Mouse (Mus musculus) intestine, embryonic 14.5 days (tissue): ENCODE results near the gene Apip. TPM values are rescaled to one million over a fixed set of nuclear protein-coding genes. Genes with fewer than 3 reads are reported as not detected.

ENCODE experiments used
- ATAC-seq: fragments of 200-750 bp; cut with Nextera tagmentation; replicated peaks from 2 replicates; pipeline ENCODE4 v1.8.0; 2017; ENCODE audit warnings: low read depth, moderate number of reproducible peaks, moderate TSS enrichment, moderate library complexity; ENCODE audit not compliant: low FRiP score, low TSS enrichment
- DNase-seq: peaks from one replicate; pipeline ENCODE4 v3.0.0-alpha.2; 2018; ENCODE audit warnings: low spot score
- H3K27ac ChIP-seq: fragments of 300-500 bp; sonication (generic); 2 replicates; pipeline ENCODE4 v1.5.1; 2014; ENCODE audit warnings: low read depth, mild to moderate bottlenecking, control low read depth
- H3K27me3 ChIP-seq: fragments of 300-500 bp; sonication (generic); replicated peaks from 2 replicates; pipeline ENCODE4 v1.6.1; 2014; ENCODE audit warnings: low read length, control low read depth; ENCODE audit not compliant: control insufficient read depth, insufficient read depth
- H3K36me3 ChIP-seq: fragments of 300-500 bp; sonication (generic); 2 replicates; pipeline ENCODE4 v1.6.1; 2014; ENCODE audit warnings: low read length, control low read depth; ENCODE audit not compliant: control insufficient read depth, insufficient read depth
- H3K4me1 ChIP-seq: fragments of 300-500 bp; sonication (generic); replicated peaks from 2 replicates; pipeline ENCODE4 v1.6.1; 2014; ENCODE audit warnings: low read length, control low read depth, mixed read lengths; ENCODE audit not compliant: control insufficient read depth, insufficient read depth
- H3K4me2 ChIP-seq: fragments of 300-500 bp; sonication (generic); 2 replicates; pipeline ENCODE4 v1.6.1; 2014; ENCODE audit warnings: low read length
- H3K4me3 ChIP-seq: fragments of 300-500 bp; sonication (generic); 2 replicates; pipeline ENCODE4 v1.5.1; 2014; ENCODE audit warnings: low read depth, low read length, control low read depth, mixed read lengths
- H3K9ac ChIP-seq: fragments of 300-500 bp; sonication (generic); 2 replicates; pipeline ENCODE4 v1.6.1; 2014; ENCODE audit warnings: mild to moderate bottlenecking, low read length
- H3K9me3 ChIP-seq: fragments of 300-500 bp; sonication (generic); 2 replicates; pipeline ENCODE4 v1.6.1; 2016; ENCODE audit warnings: low read length, control low read depth; ENCODE audit not compliant: control insufficient read depth
- WGBS: fragments of 180-500 bp; shearing (Covaris S2); extraction: QIAGEN DNeasy Blood & Tissue Kit; methylation state at CpG from one replicate; pipeline ENCODE4 v1.1.7; 2014; 5-methylcytosine and 5-hydroxymethylcytosine counted together
- polyA plus RNA-seq: library from polyadenylated mRNA; unstranded; fragments of >200 nt; fragmentation: Nextera tagmentation; extraction: Ambion mirVana; gene quantifications from 2 replicates; pipeline ENCODE4 v1.2.1, GENCODE M21; 2014

Apip gene
- polyA plus RNA-seq, 1 experiment from 2014 or later = 69.7 TPM

- Histone ChIP-seq H3K9me3 (no peaks in the 10 kb centered on the region), H3K9ac (no peak overlapping the region), H3K4me2 (no peak overlapping the region), H3K36me3 (no peaks in the 10 kb centered on the region), H3K4me1 (peaks cover 13% of the 10 kb centered on the region; the same call in 1 of the 2 replicates), H3K4me3 (no peak overlapping the region), H3K27ac (no peak overlapping the region), H3K27me3 (no peaks in the 10 kb centered on the region)
- DNase-seq = no peak
- WGBS = 71% methylated on average over 8 of the region's 8 CpGs
- ATAC-seq = no peak
Measured at GRCm38 (mm10) chr2:103066683-103067551, 6.6 kb upstream of the Apip start.

GRCm38 (mm10) chr2:103067552-103068207, 5.8 kb upstream of the Apip start:
- Histone ChIP-seq H3K27me3 (no peaks in the 10 kb centered on the region), H3K36me3 (no peaks in the 10 kb centered on the region), H3K4me3 (no peak overlapping the region), H3K27ac (no peak overlapping the region), H3K4me2 (no peak overlapping the region), H3K9me3 (no peaks in the 10 kb centered on the region), H3K9ac (no peak overlapping the region), H3K4me1 (peaks cover 18% of the 10 kb centered on the region)
- ATAC-seq (no peak), DNase-seq (no peak)
- WGBS = 97% methylated on average over 2 of the region's 2 CpGs

- no peak overlapping the region for H3K4me2 ChIP-seq
- H3K27me3 ChIP-seq = no peaks in the 10 kb centered on the region
- H3K4me3 ChIP-seq = no peak overlapping the region
- H3K36me3 ChIP-seq = no peaks in the 10 kb centered on the region
- no peak overlapping the region for H3K9ac ChIP-seq
- no peak for ATAC-seq
- no peak overlapping the region for H3K27ac ChIP-seq
- no peak for DNase-seq
- 59% methylated on average over 1 of the region's 1 CpGs for WGBS
- H3K9me3 ChIP-seq = no peaks in the 10 kb centered on the region
- peaks cover 18% of the 10 kb centered on the region for H3K4me1 ChIP-seq
Measured at GRCm38 (mm10) chr2:103068602-103069001, 4.9 kb upstream of the Apip start.

GRCm38 (mm10) chr2:103069752-103070405, 3.6 kb upstream of the Apip start:
- no peaks in the 10 kb centered on the region for H3K27me3 ChIP-seq
- no peaks in the 10 kb centered on the region for H3K36me3 ChIP-seq
- no peaks in the 10 kb centered on the region for H3K9me3 ChIP-seq
- no peak for DNase-seq
- peaks cover 24% of the 10 kb centered on the region for H3K4me1 ChIP-seq
- H3K9ac ChIP-seq = no peak overlapping the region
- no peak overlapping the region for H3K4me2 ChIP-seq
- no peak overlapping the region for H3K4me3 ChIP-seq
- no peak overlapping the region for H3K27ac ChIP-seq
- WGBS = 94% methylated on average over 5 of the region's 5 CpGs
- no peak for ATAC-seq

GRCm38 (mm10) chr2:103070586-103070985, 2.9 kb upstream of the Apip start:
- 60% methylated on average over 3 of the region's 3 CpGs for WGBS
- Histone ChIP-seq H3K27ac (no peak overlapping the region), H3K36me3 (no peaks in the 10 kb centered on the region), H3K9me3 (no peaks in the 10 kb centered on the region), H3K4me3 (no peak overlapping the region), H3K4me2 (no peak overlapping the region), H3K9ac (no peak overlapping the region), H3K27me3 (no peaks in the 10 kb centered on the region), H3K4me1 (peaks cover 24% of the 10 kb centered on the region)
- no peak for DNase-seq
- ATAC-seq = no peak

- 47% methylated on average over 6 of the region's 6 CpGs for WGBS
- DNase-seq = no peak
- no peaks in the 10 kb centered on the region for H3K4me1 ChIP-seq
Measured at GRCm38 (mm10) chr2:103081117-103081516, 7.6 kb downstream of the Apip start.

GRCm38 (mm10) chr2:103081706-103082105, 8.2 kb downstream of the Apip start:
- no peaks in the 10 kb centered on the region for H3K4me1 ChIP-seq
- H3K4me3 ChIP-seq = no peak overlapping the region
- no peak overlapping the region for H3K27ac ChIP-seq
- no peaks in the 10 kb centered on the region for H3K27me3 ChIP-seq
- H3K4me2 ChIP-seq = no peak overlapping the region
- ATAC-seq = no peak
- H3K36me3 ChIP-seq = 0 out of 2 replicates have a peak, but pooled peaks cover 9% of the 10 kb centered on the region
- H3K9me3 ChIP-seq = no peaks in the 10 kb centered on the region
- H3K9ac ChIP-seq = no peak overlapping the region
- WGBS = 65% methylated on average over 5 of the region's 5 CpGs
- DNase-seq = no peak

More at GRCm38 (mm10) chr2:103081117-103081516, 7.6 kb downstream of the Apip start:
- H3K4me3 ChIP-seq = no peak overlapping the region
- H3K9me3 ChIP-seq = no peaks in the 10 kb centered on the region
- no peaks in the 10 kb centered on the region for H3K27me3 ChIP-seq
- no peak overlapping the region for H3K27ac ChIP-seq
- H3K4me2 ChIP-seq = no peak overlapping the region
- 0 out of 2 replicates have a peak, but pooled peaks cover 9% of the 10 kb centered on the region for H3K36me3 ChIP-seq
- no peak for ATAC-seq
- H3K9ac ChIP-seq = no peak overlapping the region

- H3K9ac ChIP-seq = no peak overlapping the region
- DNase-seq = no peak
- no peaks in the 10 kb centered on the region for H3K4me1 ChIP-seq
- no peak overlapping the region for H3K4me3 ChIP-seq
- 82% methylated on average over 7 of the region's 7 CpGs for WGBS
- no peak overlapping the region for H3K27ac ChIP-seq
- H3K27me3 ChIP-seq = no peaks in the 10 kb centered on the region
- no peak for ATAC-seq
- no peaks in the 10 kb centered on the region for H3K9me3 ChIP-seq
- peaks cover 4% of the 10 kb centered on the region; the same call in 1 of the 2 replicates for H3K36me3 ChIP-seq
- H3K4me2 ChIP-seq = no peak overlapping the region
Measured at GRCm38 (mm10) chr2:103082853-103083252, 9.4 kb downstream of the Apip start.
